Mouse (Mus musculus) CH12.LX (cell line): Measurements from ENCODE around the gene Tgm1.

Experiments
- CHD1 ChIP-seq: IDR thresholded peaks from 2 replicates; pipeline ENCODE4 v1.6.1; 2012; ENCODE audit warnings: low read depth, low read length, improper control_type of control experiment, inconsistent platforms
- CTCF ChIP-seq, 2 experiments: IDR thresholded peaks in 1 of 2; conservative IDR thresholded peaks in 1 of 2; 2 replicates each; pipeline ENCODE4 v1.5.1; 2011 to 2012; ENCODE audit warnings: low read depth in 2 of 2, low read length in 2 of 2, improper control_type of control experiment in 1 of 2, inconsistent platforms in 1 of 2, mild to moderate bottlenecking in 1 of 2, moderate library complexity in 1 of 2
- RCOR1 ChIP-seq: conservative IDR thresholded peaks from 2 replicates; pipeline ENCODE4 v1.6.1; 2012; ENCODE audit warnings: low read depth, mild to moderate bottlenecking, inconsistent platforms, low read length, improper control_type of control experiment
- USF1 ChIP-seq: IDR thresholded peaks from 2 replicates; pipeline ENCODE4 v1.6.1; 2014; ENCODE audit warnings: low read depth, mild to moderate bottlenecking, inconsistent platforms, low read length, improper control_type of control experiment
- ZNF384 ChIP-seq: IDR thresholded peaks from 2 replicates; pipeline ENCODE4 v1.6.1; 2012; ENCODE audit warnings: low read depth, low read length, improper control_type of control experiment, inconsistent platforms

DNA sequence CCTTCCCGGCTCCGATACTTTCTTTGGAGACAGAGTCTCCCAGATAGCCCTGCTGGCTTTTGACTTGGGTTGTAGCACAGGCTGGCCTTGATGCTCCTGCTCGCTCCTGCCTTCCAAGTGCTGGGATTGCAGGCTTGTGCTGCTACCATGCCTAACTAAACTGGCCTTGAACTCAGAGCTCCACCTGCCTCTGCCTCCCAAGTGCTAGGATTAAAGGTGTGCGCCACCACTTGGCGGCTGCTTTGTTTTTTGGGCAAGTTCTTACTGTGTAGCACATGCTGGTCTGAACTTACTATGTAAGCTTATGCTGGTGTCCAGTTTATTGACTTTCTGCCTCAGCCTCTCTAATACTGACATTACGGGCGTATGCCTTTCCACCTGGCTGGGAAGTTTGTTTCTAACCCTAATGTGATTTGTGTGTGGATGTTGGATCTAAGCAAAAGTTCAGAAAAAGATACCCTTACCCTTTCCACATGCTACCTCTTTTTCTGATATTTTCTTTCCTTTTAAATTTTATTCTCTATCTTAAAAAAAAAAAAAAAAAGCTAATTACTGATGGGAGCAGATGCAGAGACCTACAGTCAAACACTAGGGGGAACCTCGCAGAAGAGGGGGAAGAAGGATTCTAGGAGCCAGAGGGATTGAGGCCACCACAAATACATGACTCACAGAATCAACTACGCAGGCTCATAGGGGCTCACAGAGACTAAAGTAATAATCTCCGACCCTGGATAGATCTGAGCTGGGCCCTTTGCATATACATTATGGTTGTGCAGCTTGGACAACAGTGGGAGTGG is 33.5 kb upstream of the Tgm1 start:
- TF ChIP-seq CTCF (conservative IDR thresholded peaks at IDR 0.05 in 1 of 2, IDR thresholded peaks at IDR 0.05 in 1 of 2; ENCODE audit: low read depth in 2 of 2, low read length in 2 of 2) (no peak; a peak in 1 of 4 replicates), USF1 (no peak), CHD1 (no peak), RCOR1 (no peak), ZNF384 (peak; percentile 50)
